Mouse (Mus musculus) limb, embryonic 10.5 days (tissue): ENCODE results near the gene Krtap26-1. TPM values are rescaled to one million over a fixed set of nuclear protein-coding genes. Genes with fewer than 3 reads are reported as not detected.

Source experiments
- DNase-seq: peaks from one replicate; pipeline ENCODE4 v3.0.0-alpha.2; 2017; ENCODE audit warnings: low spot score
- H3K27ac ChIP-seq: fragments of 300-500 bp; sonication (generic); 2 replicates; pipeline ENCODE4 v1.5.1; 2016; ENCODE audit warnings: mild to moderate bottlenecking
- H3K27me3 ChIP-seq: fragments of 300-500 bp; sonication (generic); 2 replicates; pipeline ENCODE4 v1.6.1; 2016; ENCODE audit warnings: low read depth, mild to moderate bottlenecking; ENCODE audit not compliant: poor library complexity, severe bottlenecking
- H3K36me3 ChIP-seq: fragments of 300-500 bp; sonication (generic); 2 replicates; pipeline ENCODE4 v1.6.1; 2016; ENCODE audit warnings: mild to moderate bottlenecking, moderate library complexity
- H3K4me1 ChIP-seq: fragments of 300-500 bp; sonication (generic); 2 replicates; pipeline ENCODE4 v1.6.1; 2016
- H3K4me3 ChIP-seq: fragments of 300-500 bp; sonication (generic); 2 replicates; pipeline ENCODE4 v1.5.1; 2016; ENCODE audit warnings: mild to moderate bottlenecking, moderate library complexity
- H3K9me3 ChIP-seq: fragments of 300-500 bp; sonication (generic); replicated peaks from 2 replicates; pipeline ENCODE4 v1.6.1; 2016; ENCODE audit warnings: mild to moderate bottlenecking
- WGBS: fragments of 180-500 bp; shearing (Covaris S2); methylation state at CpG from one replicate; pipeline ENCODE4 v1.1.7; 2016; 5-methylcytosine and 5-hydroxymethylcytosine counted together
- polyA plus RNA-seq: library from polyadenylated mRNA; unstranded; fragments of >200 nt; fragmentation: Nextera tagmentation; extraction: Ambion mirVana; gene quantifications from 2 replicates; pipeline ENCODE4 v1.2.1, GENCODE M21; 2016

The Krtap26-1 gene
- polyA plus RNA-seq, 1 experiment from 2014 or later: not detected

GRCm38 (mm10) chr16:88612712-88613111 lies 34.9 kb downstream of the Krtap26-1 start:
- no peaks in the 10 kb centered on the region for H3K27me3 ChIP-seq
- H3K27ac ChIP-seq: no peak overlapping the region
- no peak overlapping the region for H3K4me3 ChIP-seq
- peaks cover 3% of the 10 kb centered on the region; the same call in 1 of the 2 replicates for H3K4me1 ChIP-seq
- H3K36me3 ChIP-seq: no peaks in the 10 kb centered on the region
- DNase-seq: no peak
- H3K9me3 ChIP-seq: no peaks in the 10 kb centered on the region
- WGBS: 86% methylated on average over 4 of the region's 4 CpGs

GRCm38 (mm10) chr16:88611922-88612321 lies 35.7 kb downstream of the Krtap26-1 start, which contains the start of gene Krtap24-1:
TSS of gene Krtap24-1 (minus strand) at chr16:88612279.
- H3K9me3 ChIP-seq: no peaks in the 10 kb centered on the region
- no peak for DNase-seq

GRCm38 (mm10) chr16:88604570-88604969 lies 43.0 kb downstream of the Krtap26-1 start:
- Histone ChIP-seq H3K36me3 (no peaks in the 10 kb centered on the region), H3K27me3 (no peaks in the 10 kb centered on the region), H3K4me1 (peaks cover 34% of the 10 kb centered on the region), H3K9me3 (no peaks in the 10 kb centered on the region), H3K4me3 (no peak overlapping the region), H3K27ac (no peak overlapping the region)
- no peak for DNase-seq
- WGBS: 90% methylated on average over 6 of the region's 6 CpGs

More at GRCm38 (mm10) chr16:88611922-88612321, 35.7 kb downstream of the Krtap26-1 start, which contains the start of gene Krtap24-1:
- Histone ChIP-seq H3K4me3 (no peak within 1 kb of the TSS), H3K4me1 (peaks cover 3% of the 10 kb centered on the region; the same call in 1 of the 2 replicates), H3K36me3 (no peaks in the 10 kb centered on the region), H3K27ac (no peak within 1 kb of the TSS), H3K27me3 (no peaks in the 10 kb centered on the region)
- 94% methylated on average over 8 of the region's 8 CpGs for WGBS

DNA sequence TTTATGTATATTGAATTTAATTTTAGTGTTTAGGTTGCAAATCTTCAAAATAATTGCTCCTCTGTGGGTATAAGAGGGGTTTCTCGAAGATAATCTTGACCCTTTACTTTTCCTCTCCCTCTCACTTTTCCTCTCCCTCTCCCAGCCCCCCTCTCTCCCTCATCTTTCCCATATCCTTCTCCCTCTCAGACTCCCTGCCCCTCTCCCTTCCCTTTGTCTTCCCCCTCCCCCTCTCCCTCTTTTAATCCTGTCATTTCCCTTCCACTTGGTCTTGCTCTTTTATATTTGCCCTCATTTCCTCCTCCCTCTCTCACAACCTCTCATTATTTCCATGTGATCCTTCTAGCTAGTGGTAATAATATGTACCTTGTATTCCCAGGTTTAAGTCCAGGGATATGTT lies 45.1 kb downstream of the Krtap26-1 start:
- Histone ChIP-seq H3K4me3 (no peak overlapping the region), H3K36me3 (no peaks in the 10 kb centered on the region), H3K9me3 (no peaks in the 10 kb centered on the region), H3K27me3 (no peaks in the 10 kb centered on the region), H3K4me1 (peaks cover 40% of the 10 kb centered on the region), H3K27ac (peak overlapping the region; percentile 66)
- 41% methylated on average over 1 of the region's 1 CpGs for WGBS
- DNase-seq: no peak

- Histone ChIP-seq H3K27me3 (no peaks in the 10 kb centered on the region), H3K4me1 (peaks cover 40% of the 10 kb centered on the region), H3K36me3 (no peaks in the 10 kb centered on the region), H3K4me3 (no peak overlapping the region), H3K27ac (peak overlapping the region; percentile 74), H3K9me3 (no peaks in the 10 kb centered on the region)
- DNase-seq: no peak
- 47% methylated on average over 8 of the region's 8 CpGs for WGBS
Observed at GRCm38 (mm10) chr16:88600303-88600702, 47.3 kb downstream of the Krtap26-1 start.

- Histone ChIP-seq H3K36me3 (no peaks in the 10 kb centered on the region), H3K27me3 (no peaks in the 10 kb centered on the region), H3K9me3 (no peaks in the 10 kb centered on the region), H3K27ac (peak overlapping the region; percentile 53), H3K4me3 (no peak overlapping the region), H3K4me1 (peaks cover 40% of the 10 kb centered on the region)
- 18% methylated on average over 16 of the region's 16 CpGs for WGBS
- peak; percentile 72 for DNase-seq
Observed at GRCm38 (mm10) chr16:88599504-88600237, 47.9 kb downstream of the Krtap26-1 start.

Other genes with a start within 250 kb of the Krtap26-1 start
- not detected in 2 replicates for gene Cldn17, start 140.8 kb downstream of the Krtap26-1 start, polyA plus RNA-seq
- gene Cldn8, start 84.6 kb downstream of the Krtap26-1 start, polyA plus RNA-seq: 1.4 and 1.5 TPM in 2 replicates
- gene Krtap24-1, start 35.5 kb downstream of the Krtap26-1 start, polyA plus RNA-seq: not detected in 2 replicates
- not detected in 2 replicates for gene 2310079G19Rik, start 20.1 kb downstream of the Krtap26-1 start, polyA plus RNA-seq
- gene Krtap27-1, start 23.9 kb upstream of the Krtap26-1 start, polyA plus RNA-seq: not detected in 2 replicates
- not detected in 2 replicates for gene 2310061N02Rik, start 60.2 kb upstream of the Krtap26-1 start, polyA plus RNA-seq
- gene Krtap13-1, start 81.1 kb upstream of the Krtap26-1 start, polyA plus RNA-seq: not detected in 2 replicates
- not detected in 2 replicates for gene Krtap13, start 103.8 kb upstream of the Krtap26-1 start, polyA plus RNA-seq
- gene 2310034C09Rik, start 111.1 kb upstream of the Krtap26-1 start, polyA plus RNA-seq: not detected in 2 replicates
- not detected in 2 replicates for gene 2310057N15Rik, start 126.4 kb upstream of the Krtap26-1 start, polyA plus RNA-seq
- gene Gm5965, start 130.1 kb upstream of the Krtap26-1 start, polyA plus RNA-seq: not detected in 2 replicates
- not detected in 2 replicates for gene Gm20741, start 164.4 kb upstream of the Krtap26-1 start, polyA plus RNA-seq
- not detected in 2 replicates for gene Krtap15, start 172.4 kb upstream of the Krtap26-1 start, polyA plus RNA-seq
- gene Krtap14, start 178.3 kb upstream of the Krtap26-1 start, polyA plus RNA-seq: not detected in 2 replicates
- gene Krtap19-1, start 221.6 kb upstream of the Krtap26-1 start, polyA plus RNA-seq: not detected in 2 replicates
- not detected in 2 replicates for gene Krtap19-2, start 226.5 kb upstream of the Krtap26-1 start, polyA plus RNA-seq
- not detected in 2 replicates for gene Krtap19-3, start 230.2 kb upstream of the Krtap26-1 start, polyA plus RNA-seq
- not detected in 2 replicates for gene Krtap19-4, start 237.3 kb upstream of the Krtap26-1 start, polyA plus RNA-seq
- not detected in 2 replicates for gene Krtap19-5, start 248.7 kb upstream of the Krtap26-1 start, polyA plus RNA-seq